Mouse (Mus musculus): ENCODE results near the gene Bcl2l2.

- TF ChIP-seq CTCF (IDR thresholded peaks at IDR 0.05; ENCODE audit: control insufficient read depth, insufficient read depth, insufficient read length) (no peak), MAX (IDR thresholded peaks at IDR 0.05) (no peak)
Observed at GRCm38 (mm10) chr14:54865626-54866025, 17.6 kb upstream of the Bcl2l2 start.

Measured in C2C12 (cell line).